Mouse (Mus musculus): Measurements from ENCODE around the gene Efs.

The Efs gene

GRCm38 (mm10) chr14:54924641-54925348, 1.1 kb downstream of the Efs start:
- no peak for DNase-seq (ENCODE audit: low read depth, low spot score)

- no peak for DNase-seq (ENCODE audit: low read depth, low spot score)
Measured at GRCm38 (mm10) chr14:54920076-54920685, 5.7 kb downstream of the Efs start.

GRCm38 (mm10) chr14:54913343-54913742, 12.6 kb downstream of the Efs start:
- no peak for DNase-seq (ENCODE audit: low read depth, low spot score)

- peak; percentile 84 for DNase-seq (ENCODE audit: low read depth, low spot score)
Measured at GRCm38 (mm10) chr14:54912886-54913285, 13.0 kb downstream of the Efs start, which contains the start of gene Slc22a17. Gene Slc22a17 (minus strand): TSS chr14:54913132.

GRCm38 (mm10) chr14:54912109-54912850, 13.6 kb downstream of the Efs start:
- DNase-seq (ENCODE audit: low read depth, low spot score) = no peak

GRCm38 (mm10) chr14:54908682-54909081, 17.2 kb downstream of the Efs start:
- DNase-seq (ENCODE audit: low read depth, low spot score) = no peak

GRCm38 (mm10) chr14:54903641-54904040, 22.3 kb downstream of the Efs start:
- no peak for DNase-seq (ENCODE audit: low read depth, low spot score)

- DNase-seq (ENCODE audit: low read depth, low spot score) = no peak
Measured at GRCm38 (mm10) chr14:54900383-54900782, 25.5 kb downstream of the Efs start.

- DNase-seq (ENCODE audit: low read depth, low spot score) = no peak
Measured at GRCm38 (mm10) chr14:54897445-54897844, 28.5 kb downstream of the Efs start.

- DNase-seq (ENCODE audit: low read depth, low spot score) = no peak
Measured at GRCm38 (mm10) chr14:54894296-54895151, 31.4 kb downstream of the Efs start.

- DNase-seq (ENCODE audit: low read depth, low spot score) = peak; percentile 100
Measured at GRCm38 (mm10) chr14:54893651-54894181, 32.2 kb downstream of the Efs start.

GRCm38 (mm10) chr14:54892200-54892599, 33.7 kb downstream of the Efs start, which contains the start of gene Pabpn1:
Gene Pabpn1 (plus strand): TSS chr14:54892500.
- DNase-seq (ENCODE audit: low read depth, low spot score) = no peak

- DNase-seq (ENCODE audit: low read depth, low spot score) = no peak
Measured at GRCm38 (mm10) chr14:54885309-54885708, 40.6 kb downstream of the Efs start.

GRCm38 (mm10) chr14:54884022-54884712, 41.8 kb downstream of the Efs start:
- no peak for DNase-seq (ENCODE audit: low read depth, low spot score)

GRCm38 (mm10) chr14:54883154-54884021, 42.5 kb downstream of the Efs start, which contains the start of the genes Bcl2l2 and Gm20521:
Gene Bcl2l2 (plus strand): TSS chr14:54883377.
Gene Gm20521 (plus strand): TSS chr14:54883441.
- DNase-seq (ENCODE audit: low read depth, low spot score) = no peak

GRCm38 (mm10) chr14:54877048-54877715, 48.7 kb downstream of the Efs start, which contains the start of gene Ppp1r3e:
Gene Ppp1r3e (minus strand): TSS chr14:54877550.
- no peak for DNase-seq (ENCODE audit: low read depth, low spot score)

- no peak for DNase-seq (ENCODE audit: low read depth, low spot score)
Measured at GRCm38 (mm10) chr14:54876539-54877047, 49.3 kb downstream of the Efs start.

- DNase-seq (ENCODE audit: low read depth, low spot score) = no peak
Measured at GRCm38 (mm10) chr14:54875844-54876538, 49.9 kb downstream of the Efs start.
